Mouse (Mus musculus) heart, embryonic 11.5 days (tissue): ENCODE results near the gene Usp1. TPM values are rescaled to one million over a fixed set of nuclear protein-coding genes. Genes with fewer than 3 reads are reported as not detected.
"Not testable (repeated sequence)": the region's sequence is repeated elsewhere in the genome, so short reads cannot be mapped to it uniquely, and the experiment has no call there.

ENCODE experiments used
- ATAC-seq: fragments of 200-750 bp; cut with Nextera tagmentation; replicated peaks from 2 replicates; pipeline ENCODE4 v1.8.0; 2017; ENCODE audit warnings: moderate library complexity; ENCODE audit not compliant: insufficient number of reproducible peaks, low FRiP score, low TSS enrichment
- H3K27ac ChIP-seq: fragments of 300-500 bp; sonication (generic); 2 replicates; pipeline ENCODE4 v1.5.1; 2014; ENCODE audit warnings: mild to moderate bottlenecking, low read depth, low read length
- H3K27me3 ChIP-seq: fragments of 300-500 bp; sonication (generic); 2 replicates; pipeline ENCODE4 v1.6.1; 2014; ENCODE audit warnings: mild to moderate bottlenecking, low read length, mixed read lengths; ENCODE audit not compliant: control insufficient read depth, insufficient read depth
- H3K36me3 ChIP-seq: fragments of 300-500 bp; sonication (generic); 2 replicates; pipeline ENCODE4 v1.6.1; 2014; ENCODE audit warnings: mild to moderate bottlenecking, low read length, moderate library complexity, mixed read lengths; ENCODE audit not compliant: control insufficient read depth, insufficient read depth
- H3K4me1 ChIP-seq: fragments of 300-500 bp; sonication (generic); 2 replicates; pipeline ENCODE4 v1.6.1; 2014; ENCODE audit warnings: low read length; ENCODE audit not compliant: control insufficient read depth, insufficient read depth
- H3K4me2 ChIP-seq: fragments of 300-500 bp; sonication (generic); 2 replicates; pipeline ENCODE4 v1.6.1; 2014; ENCODE audit warnings: mild to moderate bottlenecking, moderate library complexity
- H3K4me3 ChIP-seq: fragments of 300-500 bp; sonication (generic); 2 replicates; pipeline ENCODE4 v1.5.1; 2014; ENCODE audit warnings: low read depth, low read length
- H3K9ac ChIP-seq: fragments of 300-500 bp; sonication (generic); 2 replicates; pipeline ENCODE4 v1.6.1; 2014; ENCODE audit warnings: mild to moderate bottlenecking, low read depth, low read length, moderate library complexity
- H3K9me3 ChIP-seq: fragments of 300-500 bp; sonication (generic); replicated peaks from 2 replicates; pipeline ENCODE4 v1.6.1; 2016; ENCODE audit warnings: low read length; ENCODE audit not compliant: control insufficient read depth
- WGBS: fragments of 180-500 bp; shearing (Covaris S2); extraction: QIAGEN DNeasy Blood & Tissue Kit; methylation state at CpG from one replicate; pipeline ENCODE4 v1.1.7; 2014; ENCODE audit not compliant: insufficient replicate concordance; 5-methylcytosine and 5-hydroxymethylcytosine counted together
- polyA plus RNA-seq: library from polyadenylated mRNA; unstranded; fragments of >200 nt; fragmentation: Nextera tagmentation; extraction: Ambion mirVana; gene quantifications from 2 replicates; pipeline ENCODE4 v1.2.1, GENCODE M21; 2014

Gene Usp1
- polyA plus RNA-seq, 1 experiment from 2014 or later: 55.8 TPM

- WGBS: 83% methylated on average over 3 of the region's 3 CpGs
- Histone ChIP-seq H3K36me3 (0 out of 2 replicates have a peak, but pooled peaks cover 13% of the 10 kb centered on the region), H3K27ac (no peak overlapping the region), H3K9ac (no peak overlapping the region), H3K4me1 (no peaks in the 10 kb centered on the region), H3K9me3 (no peaks in the 10 kb centered on the region), H3K4me3 (no peak overlapping the region), H3K4me2 (no peak overlapping the region), H3K27me3 (no peaks in the 10 kb centered on the region)
- ATAC-seq: no peak
Observed at GRCm38 (mm10) chr4:98960243-98960642, 36.6 kb downstream of the Usp1 start.

- Histone ChIP-seq H3K9ac (no peak overlapping the region), H3K4me2 (no peak overlapping the region), H3K4me3 (no peak overlapping the region), H3K36me3 (peaks cover 23% of the 10 kb centered on the region), H3K27ac (no peak overlapping the region), H3K4me1 (no peaks in the 10 kb centered on the region), H3K9me3 (no peaks in the 10 kb centered on the region), H3K27me3 (no peaks in the 10 kb centered on the region)
- no peak for ATAC-seq
- WGBS: 87% methylated on average over 3 of the region's 3 CpGs
Observed at GRCm38 (mm10) chr4:98969946-98970345, 46.3 kb downstream of the Usp1 start.

- 72% methylated on average over 8 of the region's 8 CpGs for WGBS
- Histone ChIP-seq H3K9ac (no peak overlapping the region), H3K4me1 (no peaks in the 10 kb centered on the region), H3K9me3 (no peaks in the 10 kb centered on the region), H3K27me3 (no peaks in the 10 kb centered on the region), H3K27ac (no peak overlapping the region), H3K4me3 (no peak overlapping the region), H3K36me3 (0 out of 2 replicates have a peak, but pooled peaks cover 10% of the 10 kb centered on the region), H3K4me2 (no peak overlapping the region)
- ATAC-seq: no peak
Observed at GRCm38 (mm10) chr4:98975741-98976140, 52.1 kb downstream of the Usp1 start.

GRCm38 (mm10) chr4:98978288-98978687 is 54.7 kb downstream of the Usp1 start:
- not testable (repeated sequence) for H3K9ac ChIP-seq, H3K4me2 ChIP-seq, ATAC-seq, H3K27ac ChIP-seq, H3K4me1 ChIP-seq, H3K9me3 ChIP-seq, H3K4me3 ChIP-seq, H3K27me3 ChIP-seq, H3K36me3 ChIP-seq
- 91% methylated on average over 2 of the region's 2 CpGs for WGBS

GRCm38 (mm10) chr4:98978693-98979092 is 55.1 kb downstream of the Usp1 start:
- WGBS: 83% methylated on average over 2 of the region's 2 CpGs
- Histone ChIP-seq H3K27ac (no peak overlapping the region), H3K9me3 (no peaks in the 10 kb centered on the region), H3K27me3 (no peaks in the 10 kb centered on the region), H3K4me1 (no peaks in the 10 kb centered on the region), H3K36me3 (0 out of 2 replicates have a peak, but pooled peaks cover 5% of the 10 kb centered on the region), H3K4me2 (no peak overlapping the region), H3K9ac (no peak overlapping the region), H3K4me3 (no peak overlapping the region)
- ATAC-seq: no peak

- not testable (repeated sequence) for H3K9ac ChIP-seq, H3K27me3 ChIP-seq, H3K27ac ChIP-seq, H3K4me2 ChIP-seq, H3K4me1 ChIP-seq, H3K4me3 ChIP-seq, H3K9me3 ChIP-seq, H3K36me3 ChIP-seq, ATAC-seq
- WGBS: 77% methylated on average over 3 of the region's 3 CpGs
Observed at GRCm38 (mm10) chr4:98979976-98980375, 56.4 kb downstream of the Usp1 start.

- no peak overlapping the region for H3K27ac ChIP-seq
- peaks cover 2% of the 10 kb centered on the region for H3K36me3 ChIP-seq
- no peak overlapping the region for H3K4me3 ChIP-seq
- no peak overlapping the region for H3K4me2 ChIP-seq
- H3K4me1 ChIP-seq: no peaks in the 10 kb centered on the region
- H3K9ac ChIP-seq: no peak overlapping the region
- no peak for ATAC-seq
- H3K27me3 ChIP-seq: no peaks in the 10 kb centered on the region
- no peaks in the 10 kb centered on the region for H3K9me3 ChIP-seq
- 85% methylated on average over 8 of the region's 8 CpGs for WGBS
Observed at GRCm38 (mm10) chr4:98984701-98985100, 61.1 kb downstream of the Usp1 start.

Other genes starting within 250 kb of the Usp1 start
- gene L1td1, start 197.1 kb upstream of the Usp1 start, polyA plus RNA-seq: 0.10 and 0.26 TPM in 2 replicates
- gene Kank4, start 106.3 kb upstream of the Usp1 start, polyA plus RNA-seq: 0.72 and 1.1 TPM in 2 replicates
- gene I0C0044D17Rik, start 100.0 kb upstream of the Usp1 start, polyA plus RNA-seq: not detected in 2 replicates
- 0.49 and 1.0 TPM in 2 replicates for gene Angptl3, start 107.1 kb downstream of the Usp1 start, polyA plus RNA-seq
- gene Dock7, start 197.1 kb downstream of the Usp1 start, polyA plus RNA-seq: 41.6 and 47.6 TPM in 2 replicates